Mouse (Mus musculus): Measurements from ENCODE around the gene Rfxap. TPM values are rescaled to one million over a fixed set of nuclear protein-coding genes. Genes with fewer than 3 reads are reported as not detected.

Gene Rfxap
- polyA plus RNA-seq, 1 experiment from 2014 or later: 44.3 TPM

DNA sequence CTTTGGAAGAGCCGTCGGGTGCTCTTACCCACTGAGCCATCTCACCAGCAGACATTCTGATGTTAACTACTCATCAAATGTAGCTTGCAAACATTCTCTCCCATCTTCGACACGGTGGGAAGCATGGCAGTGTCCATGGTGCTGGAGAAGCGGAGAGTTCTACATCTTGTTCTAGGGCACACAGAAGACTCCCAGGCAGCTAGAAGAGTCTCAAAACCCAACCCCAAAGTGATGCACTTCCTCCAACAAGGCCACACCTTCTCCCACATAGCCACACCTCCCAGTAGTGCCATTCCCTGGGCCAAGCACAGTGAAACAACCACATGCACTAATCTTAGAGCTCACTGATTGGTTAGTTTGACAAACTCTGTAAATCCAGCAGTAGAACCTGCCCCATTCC lies 1.5 kb upstream of the Rfxap start:
- ATAC-seq (replicated peaks; ENCODE audit: insufficient number of reproducible peaks, low FRiP score, low TSS enrichment, low read depth): no peak
- Histone ChIP-seq H3K27ac (replicated peaks; ENCODE audit: low read depth, low read length) (no peak overlapping the region), H3K4me3 (ENCODE audit: low read depth, low read length) (no peak overlapping the region), H3K9me3 (replicated peaks; ENCODE audit: control insufficient read depth, low read length) (no peaks in the 10 kb centered on the region), H3K36me3 (replicated peaks; ENCODE audit: control insufficient read depth, insufficient read depth, low read depth, low read length) (no peaks in the 10 kb centered on the region), H3K4me1 (ENCODE audit: control insufficient read depth, insufficient read depth, low read length) (no peaks in the 10 kb centered on the region), H3K4me2 (ENCODE audit: low read depth, low read length) (no peak overlapping the region), H3K27me3 (ENCODE audit: control insufficient read depth, insufficient read depth, low read length) (no peaks in the 10 kb centered on the region), H3K9ac (replicated peaks; ENCODE audit: low read length) (no peak overlapping the region)
- WGBS: 64% methylated on average over 5 of the region's 5 CpGs
- no peak for DNase-seq (ENCODE audit: low spot score)

DNA sequence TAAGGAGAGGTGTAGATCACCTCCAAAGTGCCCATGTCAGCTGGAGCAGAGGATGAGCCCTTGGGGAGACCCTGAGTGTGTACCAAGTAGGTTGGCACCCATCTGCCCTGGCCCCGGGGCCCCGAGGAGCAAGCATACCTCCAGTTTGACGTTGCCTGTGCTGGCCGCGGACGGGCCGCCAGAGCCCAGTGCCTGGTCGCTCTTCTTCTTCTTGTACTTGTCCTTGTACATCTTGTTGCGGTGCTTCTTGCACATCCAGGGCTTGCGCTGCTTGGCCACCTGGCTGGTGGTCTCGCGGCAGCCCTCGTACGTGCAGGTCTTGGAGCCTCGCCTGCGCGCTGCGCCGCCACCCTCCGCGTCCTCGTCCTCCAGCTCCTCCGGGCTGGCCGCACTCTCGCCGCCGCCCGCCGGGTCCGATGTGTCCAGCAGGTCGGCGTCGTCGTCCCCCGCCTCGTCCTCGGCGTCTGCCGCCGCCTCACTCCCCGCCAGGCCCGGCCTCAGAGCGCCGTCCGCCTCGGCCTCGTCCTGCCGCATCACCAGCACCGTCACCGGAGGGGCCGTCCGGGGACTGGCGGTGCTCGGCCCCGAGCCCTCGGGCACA lies 430 bp downstream of the Rfxap start:
- peak overlapping the region; percentile 95 for H3K9ac ChIP-seq (replicated peaks; ENCODE audit: low read length)
- peak; percentile 54 for ATAC-seq (replicated peaks; ENCODE audit: insufficient number of reproducible peaks, low FRiP score, low TSS enrichment, low read depth)
- under 1% methylated on average over 44 of the region's 56 CpGs for WGBS
- DNase-seq (ENCODE audit: low spot score): peak; percentile 7
- peak overlapping the region; percentile 80 for H3K27ac ChIP-seq (replicated peaks; ENCODE audit: low read depth, low read length)
- no peaks in the 10 kb centered on the region for H3K36me3 ChIP-seq (replicated peaks; ENCODE audit: control insufficient read depth, insufficient read depth, low read depth, low read length)
- no peaks in the 10 kb centered on the region for H3K9me3 ChIP-seq (replicated peaks; ENCODE audit: control insufficient read depth, low read length)
- no peaks in the 10 kb centered on the region for H3K4me1 ChIP-seq (ENCODE audit: control insufficient read depth, insufficient read depth, low read length)
- peak overlapping the region; percentile 84 for H3K4me3 ChIP-seq (ENCODE audit: low read depth, low read length)
- peak overlapping the region; percentile 93 for H3K4me2 ChIP-seq (ENCODE audit: low read depth, low read length)
- no peaks in the 10 kb centered on the region for H3K27me3 ChIP-seq (ENCODE audit: control insufficient read depth, insufficient read depth, low read length)

GRCm38 (mm10) chr3:54803713-54804112 lies 3.9 kb downstream of the Rfxap start:
- Histone ChIP-seq H3K27ac (replicated peaks; ENCODE audit: low read depth, low read length) (no peak overlapping the region), H3K9me3 (replicated peaks; ENCODE audit: control insufficient read depth, low read length) (no peaks in the 10 kb centered on the region), H3K4me3 (ENCODE audit: low read depth, low read length) (no peak overlapping the region), H3K4me2 (ENCODE audit: low read depth, low read length) (no peak overlapping the region), H3K36me3 (replicated peaks; ENCODE audit: control insufficient read depth, insufficient read depth, low read depth, low read length) (no peaks in the 10 kb centered on the region), H3K27me3 (ENCODE audit: control insufficient read depth, insufficient read depth, low read length) (no peaks in the 10 kb centered on the region), H3K9ac (replicated peaks; ENCODE audit: low read length) (no peak overlapping the region), H3K4me1 (ENCODE audit: control insufficient read depth, insufficient read depth, low read length) (no peaks in the 10 kb centered on the region)
- ATAC-seq (replicated peaks; ENCODE audit: insufficient number of reproducible peaks, low FRiP score, low TSS enrichment, low read depth) (no peak), DNase-seq (ENCODE audit: low spot score) (no peak)
- WGBS: 93% methylated on average over 8 of the region's 8 CpGs

DNA sequence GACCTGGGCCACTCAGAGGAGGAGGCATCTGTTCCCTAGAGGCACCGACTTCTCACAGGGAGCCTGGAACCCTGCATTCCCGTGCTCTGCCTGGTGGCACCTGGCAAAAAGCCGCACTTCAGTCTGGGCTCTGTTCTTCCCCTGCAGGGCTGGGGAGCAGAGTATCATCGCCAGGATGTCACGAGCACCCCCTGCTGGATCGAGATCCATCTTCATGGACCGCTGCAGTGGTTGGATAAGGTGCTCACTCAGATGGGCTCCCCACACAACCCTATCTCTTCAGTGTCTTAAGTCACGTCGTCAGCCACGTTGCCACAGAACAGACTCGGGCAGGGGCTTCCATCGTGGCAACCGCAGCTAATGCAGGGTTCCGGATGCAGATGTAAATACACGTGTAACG lies 10.4 kb downstream of the Rfxap start:
- WGBS: 38% methylated on average over 16 of the region's 16 CpGs
- no peak overlapping the region for H3K4me2 ChIP-seq (ENCODE audit: low read depth, low read length)
- no peaks in the 10 kb centered on the region for H3K27me3 ChIP-seq (ENCODE audit: control insufficient read depth, insufficient read depth, low read length)
- DNase-seq (ENCODE audit: low spot score): peak; percentile 52
- no peak overlapping the region for H3K27ac ChIP-seq (replicated peaks; ENCODE audit: low read depth, low read length)
- no peaks in the 10 kb centered on the region for H3K36me3 ChIP-seq (replicated peaks; ENCODE audit: control insufficient read depth, insufficient read depth, low read depth, low read length)
- H3K4me1 ChIP-seq (ENCODE audit: control insufficient read depth, insufficient read depth, low read length): no peaks in the 10 kb centered on the region
- no peak overlapping the region for H3K4me3 ChIP-seq (ENCODE audit: low read depth, low read length)
- ATAC-seq (replicated peaks; ENCODE audit: insufficient number of reproducible peaks, low FRiP score, low TSS enrichment, low read depth): peak; percentile 69
- H3K9ac ChIP-seq (replicated peaks; ENCODE audit: low read length): no peak overlapping the region
- no peaks in the 10 kb centered on the region for H3K9me3 ChIP-seq (replicated peaks; ENCODE audit: control insufficient read depth, low read length)

DNA sequence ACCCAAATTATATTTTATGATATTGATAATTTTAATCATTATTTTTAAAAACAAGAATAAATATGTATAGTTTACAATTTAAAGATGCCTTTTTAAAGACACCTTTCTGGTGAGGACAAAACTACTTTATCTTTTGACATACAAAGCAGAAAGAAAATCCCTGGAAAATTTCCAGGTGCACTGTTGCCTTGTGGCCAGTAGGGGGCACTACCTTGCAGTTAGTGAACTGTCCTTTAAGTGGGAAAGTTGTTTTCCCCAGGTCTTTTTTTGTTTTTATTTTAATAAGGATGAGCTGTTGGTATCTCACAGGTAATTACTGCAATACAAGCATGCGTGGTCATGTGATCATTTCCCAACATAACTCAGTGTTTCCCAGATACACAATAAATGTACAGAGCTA lies 11.8 kb downstream of the Rfxap start:
- H3K4me2 ChIP-seq (ENCODE audit: low read depth, low read length): no peak overlapping the region
- no peaks in the 10 kb centered on the region for H3K4me1 ChIP-seq (ENCODE audit: control insufficient read depth, insufficient read depth, low read length)
- no peaks in the 10 kb centered on the region for H3K36me3 ChIP-seq (replicated peaks; ENCODE audit: control insufficient read depth, insufficient read depth, low read depth, low read length)
- WGBS: 91% methylated on average over 1 of the region's 1 CpGs
- no peak overlapping the region for H3K9ac ChIP-seq (replicated peaks; ENCODE audit: low read length)
- ATAC-seq (replicated peaks; ENCODE audit: insufficient number of reproducible peaks, low FRiP score, low TSS enrichment, low read depth) (no peak), DNase-seq (ENCODE audit: low spot score) (peak; percentile 38)
- no peaks in the 10 kb centered on the region for H3K27me3 ChIP-seq (ENCODE audit: control insufficient read depth, insufficient read depth, low read length)
- no peak overlapping the region for H3K4me3 ChIP-seq (ENCODE audit: low read depth, low read length)
- no peaks in the 10 kb centered on the region for H3K9me3 ChIP-seq (replicated peaks; ENCODE audit: control insufficient read depth, low read length)
- no peak overlapping the region for H3K27ac ChIP-seq (replicated peaks; ENCODE audit: low read depth, low read length)

- DNase-seq (ENCODE audit: low spot score): no peak
- ATAC-seq (replicated peaks; ENCODE audit: insufficient number of reproducible peaks, low FRiP score, low TSS enrichment, low read depth): no peak
- H3K9ac ChIP-seq (replicated peaks; ENCODE audit: low read length): no peak overlapping the region
- H3K27me3 ChIP-seq (ENCODE audit: control insufficient read depth, insufficient read depth, low read length): no peaks in the 10 kb centered on the region
- no peaks in the 10 kb centered on the region for H3K9me3 ChIP-seq (replicated peaks; ENCODE audit: control insufficient read depth, low read length)
- H3K4me1 ChIP-seq (ENCODE audit: control insufficient read depth, insufficient read depth, low read length): no peaks in the 10 kb centered on the region
- H3K36me3 ChIP-seq (replicated peaks; ENCODE audit: control insufficient read depth, insufficient read depth, low read depth, low read length): no peaks in the 10 kb centered on the region
- WGBS: 92% methylated on average over 5 of the region's 5 CpGs
- H3K4me3 ChIP-seq (ENCODE audit: low read depth, low read length): no peak overlapping the region
- H3K27ac ChIP-seq (replicated peaks; ENCODE audit: low read depth, low read length): no peak overlapping the region
- H3K4me2 ChIP-seq (ENCODE audit: low read depth, low read length): no peak overlapping the region
These were observed 12.2 kb downstream of the Rfxap start for GRCm38 (mm10) chr3:54795379-54795778.

DNA sequence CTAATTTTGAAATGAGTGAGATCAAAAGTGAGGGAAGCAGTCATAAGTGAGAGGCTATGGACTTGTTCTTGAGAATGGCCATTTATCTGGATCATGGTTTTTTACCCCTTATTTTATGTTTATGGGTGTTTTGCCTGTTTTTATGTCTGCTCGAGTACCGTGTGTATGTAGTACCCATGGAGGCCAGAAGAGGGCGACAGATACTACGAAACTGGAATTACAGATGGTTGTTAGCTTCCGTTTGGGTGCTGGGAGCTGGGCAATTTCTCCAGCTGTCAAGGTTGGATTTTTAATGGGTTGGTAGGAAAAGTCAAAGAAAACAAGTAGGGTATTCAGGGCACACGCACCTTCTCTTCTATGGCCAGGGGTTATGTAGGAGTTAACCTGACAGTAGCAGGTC lies 13.8 kb downstream of the Rfxap start:
- no peak for DNase-seq (ENCODE audit: low spot score)
- WGBS: 84% methylated on average over 6 of the region's 6 CpGs
- H3K4me1 ChIP-seq (ENCODE audit: control insufficient read depth, insufficient read depth, low read length): no peaks in the 10 kb centered on the region
- no peak overlapping the region for H3K4me3 ChIP-seq (ENCODE audit: low read depth, low read length)
- H3K9ac ChIP-seq (replicated peaks; ENCODE audit: low read length): no peak overlapping the region
- H3K27ac ChIP-seq (replicated peaks; ENCODE audit: low read depth, low read length): no peak overlapping the region
- H3K36me3 ChIP-seq (replicated peaks; ENCODE audit: control insufficient read depth, insufficient read depth, low read depth, low read length): no peaks in the 10 kb centered on the region
- ATAC-seq (replicated peaks; ENCODE audit: insufficient number of reproducible peaks, low FRiP score, low TSS enrichment, low read depth): no peak
- no peak overlapping the region for H3K4me2 ChIP-seq (ENCODE audit: low read depth, low read length)
- H3K27me3 ChIP-seq (ENCODE audit: control insufficient read depth, insufficient read depth, low read length): no peaks in the 10 kb centered on the region
- H3K9me3 ChIP-seq (replicated peaks; ENCODE audit: control insufficient read depth, low read length): no peaks in the 10 kb centered on the region

- ATAC-seq (replicated peaks; ENCODE audit: insufficient number of reproducible peaks, low FRiP score, low TSS enrichment, low read depth): peak; percentile 6; the same call in 1 of the 2 replicates
- H3K4me3 ChIP-seq (ENCODE audit: low read depth, low read length): no peak overlapping the region
- H3K27ac ChIP-seq (replicated peaks; ENCODE audit: low read depth, low read length): no peak overlapping the region
- no peak for DNase-seq (ENCODE audit: low spot score)
- no peaks in the 10 kb centered on the region for H3K27me3 ChIP-seq (ENCODE audit: control insufficient read depth, insufficient read depth, low read length)
- H3K36me3 ChIP-seq (replicated peaks; ENCODE audit: control insufficient read depth, insufficient read depth, low read depth, low read length): no peaks in the 10 kb centered on the region
- H3K4me2 ChIP-seq (ENCODE audit: low read depth, low read length): no peak overlapping the region
- no peaks in the 10 kb centered on the region for H3K9me3 ChIP-seq (replicated peaks; ENCODE audit: control insufficient read depth, low read length)
- H3K9ac ChIP-seq (replicated peaks; ENCODE audit: low read length): no peak overlapping the region
- no peaks in the 10 kb centered on the region for H3K4me1 ChIP-seq (ENCODE audit: control insufficient read depth, insufficient read depth, low read length)
- WGBS: 70% methylated on average over 10 of the region's 10 CpGs
These were observed 15.5 kb downstream of the Rfxap start for GRCm38 (mm10) chr3:54791822-54792677.

Data from embryonic facial prominence, embryonic 11.5 days (tissue).